Mouse (Mus musculus) kidney, adult 2 months (tissue): Measurements from ENCODE around the gene Nbeal2.

Experiments
- CTCF ChIP-seq: fragments of 200-500 bp; conservative IDR thresholded peaks from 2 replicates; pipeline ENCODE4 v1.5.1; 2011; ENCODE audit warnings: low read depth, mild to moderate bottlenecking, control low read depth, low read length, moderate library complexity, mixed read lengths; ENCODE audit not compliant: insufficient read depth, insufficient read length
- POLR2A ChIP-seq: fragments of 200-500 bp; IDR thresholded peaks from one replicate; pipeline ENCODE4 v1.6.1; 2011; ENCODE audit warnings: low read depth, low read length, control low read depth

DNA sequence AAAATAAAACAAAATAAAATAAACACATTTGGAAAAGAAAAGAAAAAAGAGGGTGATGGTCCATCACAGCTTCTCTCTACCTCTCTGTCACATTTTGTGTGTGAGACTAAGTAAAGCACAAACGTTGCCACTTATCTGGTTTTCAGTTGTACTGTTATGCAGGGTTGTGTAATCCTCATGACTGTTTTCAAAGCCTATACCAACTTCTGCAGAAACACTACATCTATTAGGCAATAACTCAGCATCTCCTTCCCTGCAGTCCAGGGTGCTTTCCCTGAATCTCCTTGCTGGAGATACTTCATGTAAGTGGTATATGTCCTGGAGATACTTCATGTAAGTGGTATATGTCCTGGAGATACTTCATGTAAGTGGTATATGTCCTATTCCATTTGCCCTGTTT lies 8.9 kb upstream of the Nbeal2 start:
- no peak for TF ChIP-seq CTCF
- TF ChIP-seq POLR2A, result no peak
